ENCODE assay signal across 26 mouse cellular contexts in the genomic region with DNA sequence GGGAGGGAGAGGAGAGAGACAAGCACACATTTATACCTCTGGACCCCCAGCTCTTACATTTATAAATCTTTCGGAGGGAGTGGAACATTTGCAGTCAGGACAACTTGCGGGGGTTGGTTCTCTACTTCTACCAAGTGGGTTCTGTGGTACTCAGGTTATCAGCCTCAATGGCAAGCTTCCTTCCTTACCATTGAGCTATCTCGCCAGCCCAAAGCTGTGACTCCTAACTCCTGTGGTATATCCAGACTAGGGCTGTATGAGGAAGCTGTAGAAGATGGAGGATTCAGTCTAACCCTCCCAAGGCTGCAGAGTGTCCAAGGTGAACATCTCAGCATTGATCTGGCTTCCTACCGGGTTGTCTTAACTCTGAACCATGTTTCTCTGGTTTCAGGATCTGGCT. TPM values are rescaled to one million over a fixed set of nuclear protein-coding genes. Genes with fewer than 3 reads are reported as not detected.
DNase-seq lines count a peak whose midpoint lies in the region; ATAC-seq lines count a peak whose summit lies in the region.
"Had no signal": no experiment of that assay in that cellular context is flagged by ENCODE, and none has a peak within 500 bp of the region (broad histone marks: within the 10 kb centered on the region; RNA-seq: fewer than 3 reads in every experiment).

No protein-coding gene starts in this region.

- H3K9ac ChIP-seq in heart, embryonic 13.5 days, result peak overlapping the region; percentile 12; the same call in 1 of the 2 replicates
- no peak overlapping the region for H3K9ac ChIP-seq in liver, embryonic 13.5 days
- H3K9ac ChIP-seq: embryonic facial prominence, embryonic 13.5 days; embryonic facial prominence, embryonic 15.5 days; forebrain, embryonic 12.5 days had no signal

- no peak for DNase-seq in heart, adult 18-20 months
- DNase-seq in liver, embryonic 13.5 days, result no peak
- DNase-seq in liver (no peak), MEL-GATA-1-ER (ENCODE audit: extremely low read depth, low read depth) (peak; percentile 61), adipocyte (ENCODE audit: low spot score) (no peak)
- DNase-seq in spleen, adult 12 weeks (ENCODE audit: low spot score), result no peak
- DNase-seq: adrenal gland, adult 8-10 months; adrenal gland, postnatal 14 days; adrenal gland, postnatal 36 days; cerebellum, adult 11-12 months; cerebellum, adult 2 months; cerebellum, adult 9-10 months; cerebellum, postnatal 10 days; cerebellum, postnatal 25 days; embryo, embryonic 11 days had no signal

- no peak overlapping the region for H3K4me2 ChIP-seq in heart, embryonic 13.5 days
- no peak overlapping the region for H3K4me2 ChIP-seq in liver, embryonic 13.5 days
- H3K4me2 ChIP-seq: embryonic facial prominence, embryonic 13.5 days; embryonic facial prominence, embryonic 15.5 days; forebrain, embryonic 12.5 days had no signal

- peaks cover 11% of the 10 kb centered on the region for H3K4me1 ChIP-seq in heart, embryonic 13.5 days
- H3K4me1 ChIP-seq in liver, embryonic 13.5 days (replicated peaks), result peaks cover 48% of the 10 kb centered on the region

- no peak overlapping the region for H3K27ac ChIP-seq in heart, embryonic 13.5 days (replicated peaks)
- no peak overlapping the region for H3K27ac ChIP-seq in liver, embryonic 13.5 days
- H3K27ac ChIP-seq: embryonic facial prominence, embryonic 13.5 days; embryonic facial prominence, embryonic 15.5 days; forebrain, embryonic 10.5 days; forebrain, embryonic 12.5 days had no signal

- H3K36me3 ChIP-seq in heart, embryonic 13.5 days, result peaks cover 54% of the 10 kb centered on the region
- H3K36me3 ChIP-seq in liver, embryonic 13.5 days, result peaks cover 65% of the 10 kb centered on the region

- no peaks in the 10 kb centered on the region for H3K9me3 ChIP-seq in heart, embryonic 13.5 days
- H3K9me3 ChIP-seq in liver, embryonic 13.5 days (replicated peaks), result no peaks in the 10 kb centered on the region
- H3K9me3 ChIP-seq: embryonic facial prominence, embryonic 13.5 days; embryonic facial prominence, embryonic 15.5 days; forebrain, embryonic 10.5 days; forebrain, embryonic 12.5 days had no signal

- H3K27me3 ChIP-seq in heart, embryonic 13.5 days (replicated peaks), result no peaks in the 10 kb centered on the region
- H3K27me3 ChIP-seq in liver, embryonic 13.5 days, result no peaks in the 10 kb centered on the region
- H3K27me3 ChIP-seq: embryonic facial prominence, embryonic 13.5 days; embryonic facial prominence, embryonic 15.5 days; forebrain, embryonic 12.5 days had no signal

- no peak for ATAC-seq in heart, embryonic 13.5 days (ENCODE audit: extremely low read depth, insufficient number of reproducible peaks, low FRiP score, low TSS enrichment)
- peak; percentile 13; the same call in 1 of the 2 replicates for ATAC-seq in liver, embryonic 13.5 days (ENCODE audit: low read depth)
- ATAC-seq: forebrain, embryonic 14.5 days; forebrain, embryonic 16.5 days had no signal

- 78% methylated on average over 4 of the region's 4 CpGs for WGBS in heart, embryonic 13.5 days
- WGBS in liver, embryonic 13.5 days (ENCODE audit: insufficient replicate concordance), result 67% methylated on average over 4 of the region's 4 CpGs

- H3K4me3 ChIP-seq in heart, embryonic 13.5 days, result no peak overlapping the region
- H3K4me3 ChIP-seq in liver, embryonic 13.5 days (replicated peaks), result no peak overlapping the region
- H3K4me3 ChIP-seq: embryonic facial prominence, embryonic 13.5 days; embryonic facial prominence, embryonic 15.5 days; erythroblast, embryonic 14.5 days; forebrain, embryonic 10.5 days; forebrain, embryonic 12.5 days had no signal

RNA-seq across cellular contexts. Expression of a gene that starts 7.3 kb away (rescaled TPM):
- polyA plus RNA-seq in heart, embryonic 13.5 days (2015; fragmentation: Nextera tagmentation; extraction: Ambion mirVana), result 32.2 and 34.0 TPM in 2 replicates
- 1 to 10 TPM; 6.0 to 7.3 TPM for total RNA-seq in heart, adult 18-20 months (2021)
- 34.8 and 37.4 TPM in 2 replicates for polyA plus RNA-seq in liver, embryonic 13.5 days (2015; fragmentation: Nextera tagmentation; extraction: Ambion mirVana)

RNA-seq across cellular contexts. Expression of a gene that starts 13.5 kb away (rescaled TPM):
- polyA plus RNA-seq in heart, embryonic 13.5 days (2015; fragmentation: Nextera tagmentation; extraction: Ambion mirVana), result not detected in 2 replicates
- total RNA-seq in heart, adult 18-20 months (2021), result not detected
- 0.09 TPM in 1 of 2 replicates, not detected in the other for polyA plus RNA-seq in liver, embryonic 13.5 days (2015; fragmentation: Nextera tagmentation; extraction: Ambion mirVana)
- total RNA-seq: adrenal gland, adult 18-20 months; adrenal gland, adult 8-10 months; adrenal gland, postnatal 14 days; adrenal gland, postnatal 36 days had no signal
- polyA plus RNA-seq: C2C12; cerebellum, adult 2 months; embryonic facial prominence, embryonic 11.5 days; erythroblast, embryonic 14.5 days; forebrain, embryonic 16.5 days had no signal

RNA-seq across cellular contexts. Expression of a gene that starts 14.8 kb away (rescaled TPM):
- 0.10 and 0.17 TPM in 2 replicates for polyA plus RNA-seq in heart, embryonic 13.5 days (2015; fragmentation: Nextera tagmentation; extraction: Ambion mirVana)
- total RNA-seq in heart, adult 18-20 months (2021), result not detected
- 0.31 and 0.49 TPM in 2 replicates for polyA plus RNA-seq in liver, embryonic 13.5 days (2015; fragmentation: Nextera tagmentation; extraction: Ambion mirVana)
- total RNA-seq: adrenal gland, adult 18-20 months had no signal
- polyA plus RNA-seq: cerebellum, adult 2 months; forebrain, embryonic 14.5 days; forebrain, embryonic 16.5 days had no signal

RNA-seq across cellular contexts. Expression of a gene that starts 27.5 kb away (rescaled TPM):
- 40.7 and 40.8 TPM in 2 replicates for polyA plus RNA-seq in heart, embryonic 13.5 days (2015; fragmentation: Nextera tagmentation; extraction: Ambion mirVana)
- total RNA-seq in heart, adult 18-20 months (2021), result 10 to 100 TPM; 37.9 to 45.9 TPM
- polyA plus RNA-seq in liver, embryonic 13.5 days (2015; fragmentation: Nextera tagmentation; extraction: Ambion mirVana), result 24.1 and 24.7 TPM in 2 replicates

RNA-seq across cellular contexts. Expression of a gene that starts 29.3 kb away (rescaled TPM):
- 0.27 and 1.7 TPM in 2 replicates for polyA plus RNA-seq in heart, embryonic 13.5 days (2015; fragmentation: Nextera tagmentation; extraction: Ambion mirVana)
- total RNA-seq in heart, adult 18-20 months (2021), result not detected
- polyA plus RNA-seq in liver, embryonic 13.5 days (2015; fragmentation: Nextera tagmentation; extraction: Ambion mirVana), result 46.0 and 46.6 TPM in 2 replicates
- polyA plus RNA-seq: C2C12; cerebellum, adult 2 months; embryonic facial prominence, embryonic 11.5 days; embryonic facial prominence, embryonic 13.5 days; embryonic facial prominence, embryonic 15.5 days; erythroblast, embryonic 14.5 days; forebrain, embryonic 10.5 days; forebrain, embryonic 12.5 days; forebrain, embryonic 14.5 days; forebrain, embryonic 16.5 days had no signal
